Mouse (Mus musculus) C2C12 (cell line): ENCODE results near the gene Nfib. TPM values are rescaled to one million over a fixed set of nuclear protein-coding genes. Genes with fewer than 3 reads are reported as not detected.

Experiments
- H3K27me3 ChIP-seq: one replicate; pipeline ENCODE4 v1.6.1; 2011; ENCODE audit not compliant: control insufficient read depth, insufficient read depth, insufficient read length
- H3K36me3 ChIP-seq: one replicate; pipeline ENCODE4 v1.6.1; 2011; ENCODE audit not compliant: control insufficient read depth, insufficient read depth
- H3K4me3 ChIP-seq: one replicate; pipeline ENCODE4 v1.5.1; 2011; ENCODE audit warnings: mild to moderate bottlenecking, control low read depth; ENCODE audit not compliant: poor library complexity, insufficient read depth, severe bottlenecking
- H3K79me2 ChIP-seq: one replicate; pipeline ENCODE4 v1.6.1; 2011; ENCODE audit not compliant: control insufficient read depth, insufficient read depth
- H3K79me3 ChIP-seq: one replicate; pipeline ENCODE4 v1.6.1; 2011; ENCODE audit warnings: low read depth, control low read depth
- H3ac ChIP-seq: one replicate; pipeline ENCODE3; 2011; ENCODE audit warnings: low read depth; ENCODE audit not compliant: control insufficient read depth, insufficient read length
- CEBPB ChIP-seq: IDR thresholded peaks from one replicate; pipeline ENCODE4 v1.6.1; 2011; ENCODE audit warnings: low read depth, mild to moderate bottlenecking, control low read depth, moderate library complexity
- CTCF ChIP-seq: IDR thresholded peaks from one replicate; pipeline ENCODE4 v1.5.1; 2011; ENCODE audit not compliant: control insufficient read depth, insufficient read depth, insufficient read length
- FOSL1 ChIP-seq: IDR thresholded peaks from one replicate; pipeline ENCODE4 v1.8.0; 2011; ENCODE audit warnings: mild to moderate bottlenecking, low read length; ENCODE audit not compliant: poor library complexity, insufficient read depth, severe bottlenecking
- MAX ChIP-seq: IDR thresholded peaks from one replicate; pipeline ENCODE4 v1.6.1; 2011; ENCODE audit warnings: mild to moderate bottlenecking, control low read depth
- MYOD1 ChIP-seq: IDR thresholded peaks from one replicate; pipeline ENCODE4 v1.6.1; 2011; ENCODE audit warnings: low read depth; ENCODE audit not compliant: control insufficient read depth, insufficient read length
- MYOG ChIP-seq: IDR thresholded peaks from one replicate; pipeline ENCODE4 v1.6.1; 2011; ENCODE audit not compliant: control insufficient read depth, insufficient read length; ENCODE audit errors: extremely low read depth
- USF1 ChIP-seq: IDR thresholded peaks from one replicate; pipeline ENCODE4 v1.6.1; 2011; ENCODE audit warnings: low read depth, mild to moderate bottlenecking, control low read depth, moderate library complexity
- polyA plus RNA-seq: library from polyadenylated mRNA; unstranded; fragments of >200 nt; fragmentation: generic; extraction: Trizol; gene quantifications from one replicate; pipeline ENCODE4 v1.2.1, GENCODE M21; 2012; ENCODE audit warnings: missing spikeins

The Nfib gene
- polyA plus RNA-seq, 1 experiment: 5.1 TPM

DNA sequence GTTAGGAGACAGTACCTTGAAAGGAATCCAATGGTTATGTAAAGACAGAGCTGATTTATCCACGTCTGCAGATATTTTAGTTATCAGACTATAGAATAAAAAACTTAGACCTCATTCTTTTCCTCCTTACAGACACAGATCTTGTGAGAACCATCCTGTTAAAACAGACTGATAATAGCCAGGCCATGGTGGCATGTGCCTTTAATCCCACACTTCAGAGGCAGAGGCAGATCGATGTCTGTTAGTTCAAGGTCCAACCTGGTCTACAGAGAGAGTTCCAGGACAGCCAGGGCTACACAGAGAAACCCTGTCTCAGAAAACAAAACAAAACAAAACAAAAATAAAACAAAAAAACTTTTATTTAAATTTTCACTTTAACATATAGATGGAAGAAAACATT lies 264.9 kb downstream of the Nfib start:
- TF ChIP-seq FOSL1 (no peak), MAX (no peak), MYOG (no peak), USF1 (no peak), MYOD1 (no peak), CTCF (no peak), CEBPB (no peak)
- H3K4me3 ChIP-seq: no peak overlapping the region
- H3K36me3 ChIP-seq: peaks cover 5% of the 10 kb centered on the region
- H3K79me2 ChIP-seq: peaks cover 94% of the 10 kb centered on the region
- H3K27me3 ChIP-seq: no peaks in the 10 kb centered on the region
- peaks cover 29% of the 10 kb centered on the region for H3K79me3 ChIP-seq
- no peak overlapping the region for H3ac ChIP-seq

GRCm38 (mm10) chr4:82439813-82440212 lies 265.7 kb downstream of the Nfib start:
- H3K4me3 ChIP-seq: no peak overlapping the region
- H3K79me3 ChIP-seq: peaks cover 29% of the 10 kb centered on the region
- H3ac ChIP-seq: no peak overlapping the region
- TF ChIP-seq FOSL1 (no peak), MYOD1 (no peak), CEBPB (no peak), MAX (no peak), USF1 (no peak), CTCF (no peak), MYOG (no peak)
- H3K79me2 ChIP-seq: peaks cover 94% of the 10 kb centered on the region
- H3K27me3 ChIP-seq: no peaks in the 10 kb centered on the region
- peaks cover 5% of the 10 kb centered on the region for H3K36me3 ChIP-seq

GRCm38 (mm10) chr4:82438631-82439030 lies 266.9 kb downstream of the Nfib start:
- Histone ChIP-seq H3ac (no peak overlapping the region), H3K27me3 (no peaks in the 10 kb centered on the region), H3K79me2 (peaks cover 94% of the 10 kb centered on the region), H3K4me3 (no peak overlapping the region), H3K36me3 (peaks cover 5% of the 10 kb centered on the region), H3K79me3 (peaks cover 30% of the 10 kb centered on the region)
- TF ChIP-seq MYOD1 (peak; percentile 38), CEBPB (no peak)

GRCm38 (mm10) chr4:82437533-82438318 lies 267.8 kb downstream of the Nfib start:
- Histone ChIP-seq H3K79me3 (peaks cover 32% of the 10 kb centered on the region), H3K79me2 (peaks cover 94% of the 10 kb centered on the region), H3K27me3 (no peaks in the 10 kb centered on the region), H3K4me3 (no peak overlapping the region), H3K36me3 (no peaks in the 10 kb centered on the region), H3ac (no peak overlapping the region)
- no peak for TF ChIP-seq MAX
- TF ChIP-seq USF1: no peak
- TF ChIP-seq CTCF: no peak
- no peak for TF ChIP-seq CEBPB
- TF ChIP-seq MYOG: no peak
- TF ChIP-seq FOSL1: no peak
- no peak for TF ChIP-seq MYOD1

GRCm38 (mm10) chr4:82436656-82437055 lies 268.9 kb downstream of the Nfib start:
- H3K27me3 ChIP-seq: no peaks in the 10 kb centered on the region
- H3K36me3 ChIP-seq: no peaks in the 10 kb centered on the region
- no peak overlapping the region for H3ac ChIP-seq
- H3K4me3 ChIP-seq: no peak overlapping the region
- H3K79me3 ChIP-seq: peaks cover 40% of the 10 kb centered on the region
- no peak for TF ChIP-seq CEBPB
- TF ChIP-seq USF1: no peak
- no peak for TF ChIP-seq MYOD1
- no peak for TF ChIP-seq FOSL1
- TF ChIP-seq CTCF: no peak
- TF ChIP-seq MYOG: no peak
- no peak for TF ChIP-seq MAX
- peaks cover 95% of the 10 kb centered on the region for H3K79me2 ChIP-seq

GRCm38 (mm10) chr4:82435716-82436115 lies 269.8 kb downstream of the Nfib start:
- no peak for TF ChIP-seq MYOG
- TF ChIP-seq FOSL1: peak; percentile 77
- peak; percentile 50 for TF ChIP-seq MAX
- peaks cover 40% of the 10 kb centered on the region for H3K79me3 ChIP-seq

More at GRCm38 (mm10) chr4:82435716-82436115, 269.8 kb downstream of the Nfib start:
- no peak overlapping the region for H3ac ChIP-seq
- H3K4me3 ChIP-seq: no peak overlapping the region
- H3K27me3 ChIP-seq: no peaks in the 10 kb centered on the region
- H3K36me3 ChIP-seq: no peaks in the 10 kb centered on the region
- peaks cover 95% of the 10 kb centered on the region for H3K79me2 ChIP-seq
